Mouse (Mus musculus): ENCODE results near the gene Cbfa2t3.

GRCm38 (mm10) chr8:122577116-122577515 is 121.8 kb downstream of the Cbfa2t3 start:
- TF ChIP-seq EP300 (IDR thresholded peaks at IDR 0.05; ENCODE audit: insufficient read depth, low read depth, low read length) = no peak
- TF ChIP-seq POLR2A (IDR thresholded peaks at IDR 0.05; ENCODE audit: insufficient read depth, low read depth, low read length) = no peak
- TF ChIP-seq CTCF (IDR thresholded peaks at IDR 0.05) = no peak
